Mouse (Mus musculus) hindbrain, embryonic 12.5 days (tissue): ENCODE data around the gene Tspan1. TPM values are rescaled to one million over a fixed set of nuclear protein-coding genes. Genes with fewer than 3 reads are reported as not detected.

Experiments used
- ATAC-seq: fragments of 200-750 bp; cut with Nextera tagmentation; 2 replicates; pipeline ENCODE4 v1.8.0; 2017; ENCODE audit warnings: moderate TSS enrichment; ENCODE audit not compliant: low FRiP score
- H3K27ac ChIP-seq: fragments of 300-500 bp; sonication (generic); 2 replicates; pipeline ENCODE4 v1.5.1; 2016; ENCODE audit warnings: mild to moderate bottlenecking
- H3K27me3 ChIP-seq: fragments of 300-500 bp; sonication (generic); 2 replicates; pipeline ENCODE4 v1.6.1; 2016; ENCODE audit warnings: mild to moderate bottlenecking
- H3K36me3 ChIP-seq: fragments of 300-500 bp; sonication (generic); 2 replicates; pipeline ENCODE4 v1.6.1; 2016; ENCODE audit warnings: mild to moderate bottlenecking
- H3K4me1 ChIP-seq: fragments of 300-500 bp; sonication (generic); 2 replicates; pipeline ENCODE4 v1.6.1; 2016
- H3K4me2 ChIP-seq: fragments of 300-500 bp; sonication (generic); replicated peaks from 2 replicates; pipeline ENCODE4 v1.6.1; 2016; ENCODE audit warnings: mild to moderate bottlenecking
- H3K4me3 ChIP-seq: fragments of 300-500 bp; sonication (generic); 2 replicates; pipeline ENCODE4 v1.5.1; 2016; ENCODE audit warnings: mild to moderate bottlenecking
- H3K9ac ChIP-seq: fragments of 300-500 bp; sonication (generic); 2 replicates; pipeline ENCODE4 v1.6.1; 2016; ENCODE audit warnings: mild to moderate bottlenecking, moderate library complexity
- H3K9me3 ChIP-seq: fragments of 300-500 bp; sonication (generic); replicated peaks from 2 replicates; pipeline ENCODE4 v1.6.1; 2016; ENCODE audit warnings: mild to moderate bottlenecking
- WGBS: fragments of 180-500 bp; shearing (Covaris S2); methylation state at CpG from one replicate; pipeline ENCODE4 v1.1.7; 2016; 5-methylcytosine and 5-hydroxymethylcytosine counted together
- polyA plus RNA-seq: library from polyadenylated mRNA; unstranded; fragments of >200 nt; fragmentation: Nextera tagmentation; extraction: Ambion mirVana; gene quantifications from 2 replicates; pipeline ENCODE4 v1.2.1, GENCODE M21; 2016

Gene Tspan1
- polyA plus RNA-seq, 1 experiment from 2014 or later: 0.17 TPM

GRCm38 (mm10) chr4:116177140-116177539 is 9.7 kb upstream of the Tspan1 start:
- WGBS: 29% methylated on average over 5 of the region's 5 CpGs
- Histone ChIP-seq H3K36me3 (no peaks in the 10 kb centered on the region), H3K4me2 (0 out of 2 replicates have a peak overlapping the region, but pooled peaks have one; percentile 2)

GRCm38 (mm10) chr4:116176543-116176988 is 9.2 kb upstream of the Tspan1 start:
- H3K36me3 ChIP-seq: no peaks in the 10 kb centered on the region
- peaks cover 20% of the 10 kb centered on the region for H3K4me1 ChIP-seq
- peak; percentile 74 for ATAC-seq
- H3K9me3 ChIP-seq: no peaks in the 10 kb centered on the region
- H3K27me3 ChIP-seq: no peaks in the 10 kb centered on the region
- H3K9ac ChIP-seq: no peak overlapping the region
- peak overlapping the region; percentile 17 for H3K4me2 ChIP-seq
- H3K4me3 ChIP-seq: no peak overlapping the region
- 34% methylated on average over 10 of the region's 10 CpGs for WGBS
- peak overlapping the region; percentile 19; the same call in 1 of the 2 replicates for H3K27ac ChIP-seq

More at GRCm38 (mm10) chr4:116177140-116177539, 9.7 kb upstream of the Tspan1 start:
- H3K27me3 ChIP-seq: no peaks in the 10 kb centered on the region
- no peak overlapping the region for H3K9ac ChIP-seq
- no peak overlapping the region for H3K27ac ChIP-seq
- H3K4me3 ChIP-seq: no peak overlapping the region
- H3K9me3 ChIP-seq: no peaks in the 10 kb centered on the region
- ATAC-seq: no peak
- H3K4me1 ChIP-seq: peaks cover 20% of the 10 kb centered on the region

- Histone ChIP-seq H3K36me3 (no peaks in the 10 kb centered on the region), H3K4me2 (no peak overlapping the region), H3K27me3 (no peaks in the 10 kb centered on the region), H3K9ac (no peak overlapping the region), H3K4me3 (no peak overlapping the region), H3K4me1 (peaks cover 20% of the 10 kb centered on the region), H3K27ac (peak overlapping the region; percentile 19; the same call in 1 of the 2 replicates), H3K9me3 (no peaks in the 10 kb centered on the region)
- ATAC-seq: no peak
- 71% methylated on average over 7 of the region's 7 CpGs for WGBS
Measured at GRCm38 (mm10) chr4:116175711-116176542, 8.5 kb upstream of the Tspan1 start.

DNA sequence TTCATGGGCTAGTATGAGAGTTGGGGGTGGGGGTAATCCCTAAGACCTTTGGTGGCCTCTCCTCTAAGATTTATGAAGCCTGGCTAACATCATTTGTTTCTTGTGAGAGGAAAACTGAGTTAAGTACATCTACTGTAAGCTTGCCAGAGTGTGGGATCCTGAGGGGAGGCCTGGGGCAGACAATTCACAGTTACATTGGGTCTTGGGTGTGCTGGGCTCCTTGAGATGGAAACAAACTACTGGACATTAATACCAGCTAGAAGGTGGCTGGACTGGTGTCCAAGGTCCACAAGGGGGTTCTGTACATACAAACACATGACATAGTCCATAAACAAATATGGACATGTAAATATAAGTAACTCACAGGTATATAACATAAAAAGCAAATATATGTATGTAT is 7.7 kb upstream of the Tspan1 start:
- no peak overlapping the region for H3K9ac ChIP-seq
- no peaks in the 10 kb centered on the region for H3K36me3 ChIP-seq
- H3K4me1 ChIP-seq: peaks cover 20% of the 10 kb centered on the region
- no peaks in the 10 kb centered on the region for H3K9me3 ChIP-seq
- no peak overlapping the region for H3K4me2 ChIP-seq
- no peaks in the 10 kb centered on the region for H3K27me3 ChIP-seq
- no peak overlapping the region for H3K27ac ChIP-seq
- no peak overlapping the region for H3K4me3 ChIP-seq
- no peak for ATAC-seq

GRCm38 (mm10) chr4:116174466-116175116 is 7.2 kb upstream of the Tspan1 start:
- 48% methylated on average over 6 of the region's 6 CpGs for WGBS
- Histone ChIP-seq H3K36me3 (no peaks in the 10 kb centered on the region), H3K9me3 (no peaks in the 10 kb centered on the region), H3K27ac (no peak overlapping the region), H3K4me3 (no peak overlapping the region), H3K4me1 (peaks cover 20% of the 10 kb centered on the region), H3K9ac (0 out of 2 replicates have a peak overlapping the region, but pooled peaks have one; percentile 32), H3K27me3 (no peaks in the 10 kb centered on the region), H3K4me2 (no peak overlapping the region)
- no peak for ATAC-seq

- H3K27ac ChIP-seq: no peak overlapping the region
- no peaks in the 10 kb centered on the region for H3K9me3 ChIP-seq
- H3K36me3 ChIP-seq: no peaks in the 10 kb centered on the region
- H3K4me1 ChIP-seq: peaks cover 20% of the 10 kb centered on the region
- no peak overlapping the region for H3K4me3 ChIP-seq
- no peaks in the 10 kb centered on the region for H3K27me3 ChIP-seq
- H3K4me2 ChIP-seq: no peak overlapping the region
- no peak for ATAC-seq
- 82% methylated on average over 4 of the region's 4 CpGs for WGBS
- no peak overlapping the region for H3K9ac ChIP-seq
Measured at GRCm38 (mm10) chr4:116173752-116174151, 6.4 kb upstream of the Tspan1 start.

GRCm38 (mm10) chr4:116173072-116173471 is 5.7 kb upstream of the Tspan1 start, which contains the start of the genes 1700042G07Rik and Gm49337:
TSS of gene 1700042G07Rik (plus strand) at chr4:116173372.
TSS of gene Gm49337 (plus strand) at chr4:116173384.
- H3K4me1 ChIP-seq: peaks cover 20% of the 10 kb centered on the region

DNA sequence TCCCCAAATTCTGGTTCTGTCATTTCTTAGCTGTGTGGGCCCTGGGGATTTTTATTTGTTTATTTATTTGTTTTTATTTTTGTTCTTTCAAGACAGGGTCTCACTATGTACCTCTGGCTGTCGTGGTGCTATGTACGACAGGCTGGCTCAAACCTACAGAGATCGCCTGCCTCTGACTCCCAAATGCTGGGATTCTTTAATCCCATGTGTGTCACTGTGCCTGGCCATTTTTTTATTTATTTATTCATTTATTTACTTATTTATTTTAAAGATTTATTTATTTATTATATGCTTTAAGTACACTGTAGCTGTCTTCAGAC is 1.9 kb upstream of the Tspan1 start:
- ATAC-seq: 0 out of 2 replicates have a peak, but pooled peaks have one; percentile 32
- no peak overlapping the region for H3K9ac ChIP-seq
- 84% methylated on average over 3 of the region's 3 CpGs for WGBS

More at GRCm38 (mm10) chr4:116173072-116173471, 5.7 kb upstream of the Tspan1 start, which contains the start of the genes 1700042G07Rik and Gm49337:
- Histone ChIP-seq H3K4me2 (no peak within 1 kb of the TSS), H3K9me3 (no peaks in the 10 kb centered on the region), H3K27ac (no peak within 1 kb of the TSS), H3K36me3 (no peaks in the 10 kb centered on the region), H3K9ac (no peak within 1 kb of the TSS), H3K4me3 (no peak within 1 kb of the TSS), H3K27me3 (no peaks in the 10 kb centered on the region)
- no peak for ATAC-seq
- 83% methylated on average over 6 of the region's 6 CpGs for WGBS

DNA sequence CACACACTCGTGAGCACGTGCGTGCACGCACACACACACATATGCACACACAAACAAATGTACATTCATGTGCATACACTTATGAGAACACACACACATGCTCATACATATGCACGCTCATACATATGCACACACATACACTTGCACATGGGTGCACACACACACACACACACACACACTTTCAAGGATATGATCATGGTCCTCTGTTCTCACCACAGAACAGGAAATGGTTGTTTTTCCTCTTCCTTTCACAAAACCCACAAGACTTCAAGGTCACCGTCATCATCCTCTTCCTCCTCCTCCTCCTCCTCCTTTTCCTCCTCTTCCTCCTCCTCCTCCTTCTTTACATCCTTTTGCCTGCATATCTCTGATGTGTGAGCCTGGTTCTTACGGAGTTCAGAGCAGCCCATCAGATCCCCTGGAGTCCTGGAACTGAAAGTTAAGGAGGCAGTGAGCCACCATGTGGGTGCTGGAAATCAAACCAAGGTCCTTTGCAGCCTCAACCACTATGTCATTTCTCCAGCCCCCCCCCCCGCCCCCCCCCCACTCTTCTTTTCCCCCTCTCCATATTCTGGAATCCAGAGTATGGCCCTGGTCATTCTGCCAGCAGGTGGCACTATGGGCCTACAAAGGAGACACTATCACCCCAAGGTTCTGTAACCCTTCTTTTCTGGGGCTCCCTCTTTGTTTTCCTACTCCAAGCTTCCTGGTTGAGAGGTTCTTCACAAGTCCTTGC is 1.4 kb upstream of the Tspan1 start:
- Histone ChIP-seq H3K4me1 (0 out of 2 replicates have a peak, but pooled peaks cover 2% of the 10 kb centered on the region), H3K4me3 (no peak overlapping the region), H3K27me3 (no peaks in the 10 kb centered on the region), H3K9me3 (no peaks in the 10 kb centered on the region), H3K27ac (no peak overlapping the region), H3K36me3 (no peaks in the 10 kb centered on the region), H3K9ac (no peak overlapping the region), H3K4me2 (no peak overlapping the region)
- ATAC-seq: peak; percentile 81
- WGBS: 85% methylated on average over 7 of the region's 8 CpGs

More for the DNA sequence above, 1.9 kb upstream of the Tspan1 start:
- Histone ChIP-seq H3K4me3 (no peak overlapping the region), H3K27me3 (no peaks in the 10 kb centered on the region), H3K4me1 (peaks cover 5% of the 10 kb centered on the region), H3K9me3 (no peaks in the 10 kb centered on the region), H3K36me3 (no peaks in the 10 kb centered on the region), H3K4me2 (no peak overlapping the region), H3K27ac (no peak overlapping the region)

- Histone ChIP-seq H3K36me3 (0 out of 2 replicates have a peak, but pooled peaks cover under 1% of the 10 kb centered on the region), H3K4me3 (no peak overlapping the region), H3K9me3 (no peaks in the 10 kb centered on the region), H3K9ac (no peak overlapping the region), H3K4me1 (0 out of 2 replicates have a peak, but pooled peaks cover 2% of the 10 kb centered on the region), H3K4me2 (no peak overlapping the region), H3K27ac (no peak overlapping the region), H3K27me3 (no peaks in the 10 kb centered on the region)
- ATAC-seq: no peak
- WGBS: 71% methylated on average over 8 of the region's 8 CpGs
Measured at GRCm38 (mm10) chr4:116165708-116166407, 1.5 kb downstream of the Tspan1 start.

DNA sequence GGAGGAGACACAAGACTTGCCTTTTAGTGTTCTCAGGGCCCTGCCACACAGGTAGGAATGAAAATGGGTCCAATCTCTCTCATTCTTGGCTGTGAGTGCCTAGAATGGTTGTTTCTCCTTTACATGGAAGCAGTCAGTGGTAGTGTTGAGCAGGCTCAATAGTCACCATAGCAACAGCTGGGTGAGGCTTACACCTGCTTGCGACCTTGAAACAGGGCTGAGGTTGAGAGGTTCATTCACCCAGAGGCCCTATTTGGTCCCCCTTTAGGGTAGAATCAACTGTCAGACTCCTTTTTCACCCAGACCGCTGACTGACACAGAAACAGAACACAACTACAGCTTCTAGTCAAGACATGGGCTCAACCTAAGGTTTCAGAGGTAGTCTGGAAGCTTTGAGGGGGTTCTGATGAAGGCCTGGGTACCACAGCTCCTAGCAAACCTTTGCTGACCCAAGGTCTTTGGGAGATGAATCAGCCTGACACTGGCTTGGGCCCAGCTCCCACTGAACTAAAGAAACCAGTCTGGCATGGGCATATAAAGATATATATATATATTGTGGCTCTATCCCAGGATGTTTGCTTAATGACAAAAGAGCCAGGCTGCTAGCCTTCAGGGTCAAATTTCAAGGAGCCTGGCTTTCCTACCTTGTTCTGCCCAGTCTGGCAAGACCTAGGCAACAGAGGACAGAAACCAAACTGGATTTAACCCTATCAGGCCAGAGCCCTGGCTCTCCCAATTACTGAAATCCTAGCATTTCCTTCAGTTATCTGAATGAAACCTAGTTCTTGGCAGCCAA is 2.4 kb downstream of the Tspan1 start:
- H3K4me1 ChIP-seq: 0 out of 2 replicates have a peak, but pooled peaks cover 2% of the 10 kb centered on the region
- 78% methylated on average over 2 of the region's 2 CpGs for WGBS
- no peak overlapping the region for H3K4me3 ChIP-seq
- H3K9me3 ChIP-seq: no peaks in the 10 kb centered on the region
- 0 out of 2 replicates have a peak, but pooled peaks cover 6% of the 10 kb centered on the region for H3K36me3 ChIP-seq
- no peak for ATAC-seq
- no peaks in the 10 kb centered on the region for H3K27me3 ChIP-seq
- H3K4me2 ChIP-seq: no peak overlapping the region
- no peak overlapping the region for H3K27ac ChIP-seq
- H3K9ac ChIP-seq: no peak overlapping the region
